Mouse (Mus musculus) liver, adult 2 months (tissue): ENCODE results near the gene Add3.

Experiments used
- CTCF ChIP-seq: fragments of 200-500 bp; IDR thresholded peaks from 2 replicates; pipeline ENCODE4 v1.5.1; 2011; ENCODE audit warnings: low read depth, low read length, control low read depth
- POLR2A ChIP-seq: fragments of 200-500 bp; IDR thresholded peaks from 2 replicates; pipeline ENCODE4 v1.6.1; 2011; ENCODE audit warnings: low read length, control low read depth; ENCODE audit not compliant: insufficient read depth; ENCODE audit errors: extremely low read depth

GRCm38 (mm10) chr19:53149381-53149780, 9.1 kb downstream of the Add3 start:
- TF ChIP-seq CTCF, result no peak
- TF ChIP-seq POLR2A, result no peak
